Mouse (Mus musculus) CD8-positive naive resting alpha-beta T cell, adult 2 months (primary cell): ENCODE data around the gene Iqschfp.
"Not testable (repeated sequence)": the region's sequence is repeated elsewhere in the genome, so short reads cannot be mapped to it uniquely, and the experiment has no call there.

Experiments
- DNase-seq, 2 experiments: peaks; one replicate each; pipeline ENCODE4 v3.0.0; 2022; ENCODE audit warnings: low read depth in 2 of 2, low spot score in 2 of 2

Gene Iqschfp

DNA sequence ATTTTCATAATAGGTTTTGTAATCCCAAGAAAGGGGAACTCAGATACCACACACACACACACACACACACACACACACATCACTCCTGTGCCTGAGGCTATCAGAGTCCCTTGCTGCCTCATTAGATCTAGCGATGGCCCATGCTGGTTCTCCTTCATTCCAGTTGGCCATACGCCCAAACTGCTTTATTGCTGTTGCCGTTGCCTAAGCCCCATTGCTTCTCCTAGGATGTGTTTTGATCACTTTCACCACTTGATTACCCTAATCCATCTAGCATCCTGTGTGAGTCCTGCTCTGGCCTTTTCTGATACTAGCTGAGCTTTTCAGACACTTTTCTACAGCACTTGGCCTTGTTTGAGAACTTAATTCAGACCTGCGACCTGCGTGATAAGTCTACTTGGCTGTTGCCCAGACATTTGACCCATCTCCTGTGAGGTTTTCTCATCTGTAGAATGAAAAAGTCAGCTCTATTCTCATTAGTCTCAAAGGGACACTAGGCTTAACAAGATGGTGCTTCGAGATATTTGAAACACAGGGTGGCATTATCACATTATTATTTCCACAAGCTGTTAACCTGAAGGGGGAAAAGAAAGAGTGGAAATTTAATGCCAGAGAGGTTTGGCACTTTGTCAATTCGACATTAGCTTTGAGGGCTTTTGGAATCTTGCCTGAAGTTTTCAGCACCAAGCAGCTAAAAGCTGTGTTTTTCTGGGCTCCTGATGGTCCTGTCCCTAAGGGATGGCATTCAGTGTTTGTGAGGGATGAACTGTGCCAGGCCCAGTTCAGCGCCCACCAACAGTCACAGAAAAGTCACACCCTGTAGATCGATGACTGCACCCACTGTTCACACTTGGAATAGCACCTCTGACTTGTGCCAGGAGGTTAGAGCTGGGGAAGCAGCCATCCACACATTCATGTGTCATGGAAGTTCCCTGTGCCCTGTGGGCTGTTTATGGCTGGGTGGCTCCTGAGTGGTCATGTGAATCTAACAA, 179.7 kb downstream of the Iqschfp start:
- DNase-seq, result no peak

DNA sequence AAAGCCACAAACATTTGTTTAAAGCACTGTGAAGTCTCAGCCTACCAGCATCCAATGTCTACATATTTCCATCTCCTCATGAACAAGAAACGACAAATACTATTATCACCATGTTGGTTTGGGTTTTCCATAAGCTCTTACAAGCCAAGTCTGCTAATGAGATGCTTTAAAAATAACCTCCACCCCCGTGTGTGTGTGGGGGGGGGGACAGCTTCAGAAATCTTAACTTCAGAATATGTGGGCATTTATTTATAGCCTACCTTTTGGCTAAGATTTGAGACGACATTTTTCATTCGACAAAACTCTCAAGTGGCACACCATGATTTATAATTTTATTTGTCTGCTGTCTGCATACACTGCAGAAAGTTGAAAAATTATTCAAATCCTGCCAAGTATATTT, 185.4 kb downstream of the Iqschfp start:
- DNase-seq, result no peak

DNA sequence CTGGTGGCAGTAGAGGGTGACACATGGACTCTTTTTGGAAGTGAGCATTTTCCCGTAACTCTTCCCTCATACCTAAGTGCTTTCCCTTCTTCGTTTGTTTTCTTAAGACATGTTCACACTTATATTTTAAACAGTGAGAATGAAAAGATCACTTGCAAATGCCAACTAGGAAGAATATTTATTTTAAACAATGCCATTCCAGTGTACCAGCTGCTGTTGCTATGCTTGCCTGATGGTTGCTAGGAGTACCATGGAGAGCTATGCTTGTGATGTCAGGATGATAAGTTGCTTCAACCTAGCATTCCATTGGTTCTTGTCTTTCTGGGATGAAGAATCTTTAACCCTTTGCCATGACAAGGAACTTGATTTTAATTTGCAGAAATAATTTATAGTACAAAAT, 193.0 kb downstream of the Iqschfp start:
- no peak for DNase-seq

DNA sequence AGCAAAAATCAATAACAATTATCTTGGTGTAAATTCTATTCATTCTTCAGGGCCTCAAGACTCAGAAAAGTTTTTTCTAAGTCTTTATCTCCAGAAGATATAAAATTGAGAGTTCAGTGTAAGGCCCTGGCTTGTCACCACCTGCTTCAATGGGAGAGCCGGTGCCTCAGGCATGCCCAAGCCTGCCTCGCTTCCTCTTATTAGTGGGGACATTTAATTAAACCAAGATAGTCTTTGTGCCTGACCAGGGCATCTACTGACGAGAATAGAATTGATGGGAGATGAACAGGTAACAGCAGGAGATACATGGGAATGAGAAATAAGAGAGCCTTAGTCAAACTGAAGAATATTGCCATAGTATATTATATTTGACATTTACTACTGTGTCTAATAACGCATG, 200.1 kb downstream of the Iqschfp start:
- no peak for DNase-seq

DNA sequence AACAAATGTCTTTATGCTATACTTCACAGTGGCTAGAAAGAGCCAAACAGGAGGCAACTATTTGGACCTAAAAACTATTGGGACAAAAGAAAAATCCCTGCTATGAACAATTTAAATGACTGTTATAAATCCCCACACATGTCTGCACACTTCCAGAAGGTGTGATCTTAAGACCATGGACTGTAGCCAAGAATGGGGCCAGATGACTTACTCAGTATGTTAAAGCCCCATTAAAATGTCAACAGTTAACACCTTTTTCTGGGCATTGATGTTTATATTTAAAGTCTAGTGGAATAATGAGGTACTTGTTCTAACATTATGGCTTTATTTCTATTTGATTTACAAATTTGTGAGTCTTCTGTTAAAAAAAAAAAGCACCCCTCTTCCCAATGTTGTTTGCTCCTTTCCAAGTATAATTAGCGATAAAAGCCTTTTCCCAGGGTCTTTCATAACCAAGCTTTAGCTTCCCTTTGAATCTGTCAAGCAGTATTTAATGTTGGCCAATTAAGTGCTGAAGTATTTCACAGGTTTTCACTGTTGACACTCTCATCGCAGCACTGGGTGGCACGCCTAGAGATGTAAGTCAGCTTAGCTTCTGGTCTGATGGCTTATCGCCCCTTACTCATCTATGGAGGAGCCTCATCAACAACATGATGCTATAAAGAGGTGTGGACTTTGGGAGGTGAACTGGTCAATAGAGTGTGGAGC, 204.8 kb downstream of the Iqschfp start:
- DNase-seq, result no peak

DNA sequence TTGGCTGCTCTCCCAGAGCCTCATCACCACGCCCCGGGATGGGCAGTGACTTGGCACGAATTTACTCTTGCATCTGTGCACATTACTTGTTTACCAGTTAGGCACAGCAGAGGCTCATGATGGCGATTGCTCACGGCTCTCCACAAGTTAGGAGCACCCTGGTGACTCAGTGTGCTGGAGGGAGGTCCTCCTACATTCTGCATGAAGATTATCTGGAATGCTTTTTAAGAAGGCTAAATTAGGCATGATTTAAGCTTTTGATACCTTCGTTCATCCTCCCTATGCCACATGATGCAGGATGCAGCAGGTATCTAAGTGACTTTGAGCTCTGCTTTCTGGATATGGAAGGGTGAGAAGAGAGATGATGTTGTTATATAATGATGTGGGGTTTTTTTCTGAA, 207.5 kb downstream of the Iqschfp start:
- DNase-seq, result not testable (repeated sequence)

DNA sequence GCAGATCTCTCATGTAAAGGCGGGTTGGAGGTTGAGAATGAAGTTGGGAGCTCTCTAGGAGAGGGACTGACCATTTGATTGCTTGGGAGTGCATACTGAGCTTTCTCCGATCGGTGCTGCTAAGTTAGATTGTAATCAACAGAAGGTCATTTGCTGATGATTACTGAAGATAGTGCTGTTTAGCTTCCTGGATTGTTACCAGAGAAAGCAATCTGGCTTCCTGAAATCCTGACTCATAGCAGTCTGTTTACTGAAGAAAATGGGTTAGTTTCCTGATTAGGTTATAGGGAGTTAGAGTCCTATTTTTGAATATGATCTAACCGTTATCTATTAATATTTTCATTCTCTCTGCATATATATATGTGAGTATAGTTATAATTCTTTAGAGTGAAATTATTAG, 209.3 kb downstream of the Iqschfp start:
- DNase-seq, result no peak

DNA sequence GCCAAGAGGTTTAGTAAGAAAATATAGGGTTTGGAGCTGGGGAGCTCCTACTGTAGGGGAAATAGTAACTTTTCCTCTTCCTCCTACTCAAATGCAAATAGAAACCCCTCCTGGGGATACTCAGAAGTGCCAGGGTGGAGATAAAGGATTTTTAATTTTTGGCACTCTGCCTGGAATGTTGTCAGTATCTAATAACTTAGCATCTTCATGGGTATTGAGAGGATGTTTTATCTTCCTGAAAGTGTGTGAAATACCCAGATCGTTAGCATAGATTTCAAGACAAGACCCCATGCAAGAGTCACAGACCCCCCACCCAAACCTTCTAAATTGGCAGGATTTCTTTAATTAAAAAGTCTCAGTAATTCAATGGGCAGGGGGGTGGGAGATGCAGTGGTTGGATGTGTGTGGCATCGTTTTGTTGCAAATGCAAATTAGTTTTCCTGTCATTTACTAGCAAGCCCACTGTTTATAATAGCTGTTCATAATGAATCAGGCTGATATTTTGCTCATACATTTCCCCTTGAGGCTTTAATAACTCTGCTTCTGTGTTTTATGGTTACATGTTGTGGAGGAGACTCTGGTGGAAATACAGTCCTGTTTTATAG, 213.2 kb downstream of the Iqschfp start:
- no peak for DNase-seq

DNA sequence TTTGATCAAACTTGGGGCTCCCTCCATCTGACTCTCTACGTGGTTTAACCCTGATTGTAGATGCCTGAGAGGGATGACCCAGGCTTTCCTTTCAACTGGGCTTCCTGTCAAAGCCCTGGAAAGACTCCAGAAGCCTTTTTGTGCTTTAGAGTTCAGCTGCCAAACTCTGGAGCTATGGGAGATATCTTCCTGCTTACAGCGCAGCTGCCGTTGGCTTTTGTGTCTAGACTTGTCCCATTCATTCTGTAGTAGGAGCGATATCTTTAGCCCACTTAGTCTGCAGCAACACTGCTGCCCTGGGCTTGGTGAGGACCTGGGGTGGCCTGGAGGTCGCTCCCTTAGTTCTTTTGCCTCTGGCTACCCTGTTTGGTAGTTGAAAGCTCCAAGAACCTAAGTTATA, 229.3 kb downstream of the Iqschfp start:
- no peak for DNase-seq

DNA sequence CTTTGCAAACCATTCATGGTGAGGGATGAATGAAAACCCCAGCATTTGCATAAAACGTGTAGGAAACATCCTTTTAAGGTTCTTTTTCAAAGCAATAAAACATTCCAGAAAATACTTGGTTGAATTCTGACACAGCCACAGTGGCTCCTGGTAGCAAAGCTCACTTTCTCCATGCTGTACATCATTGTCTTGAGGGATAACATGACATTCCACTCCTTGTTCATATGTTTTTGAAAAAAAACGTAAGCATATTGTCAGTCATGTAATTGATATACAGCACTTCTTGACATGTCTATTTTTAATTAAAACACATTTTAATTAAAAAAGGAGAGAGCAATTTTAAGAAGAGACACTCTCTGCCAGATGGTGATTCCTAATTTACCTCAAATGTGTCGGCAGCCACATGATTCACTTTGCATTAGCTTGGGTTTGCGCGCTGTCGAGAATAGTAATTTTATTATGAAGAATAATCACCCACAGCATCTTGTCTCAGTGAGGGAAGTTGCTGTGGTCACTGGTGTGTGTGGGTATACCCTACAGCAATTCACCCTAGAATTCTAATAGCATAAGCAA, 234.3 kb downstream of the Iqschfp start:
- no peak for DNase-seq

DNA sequence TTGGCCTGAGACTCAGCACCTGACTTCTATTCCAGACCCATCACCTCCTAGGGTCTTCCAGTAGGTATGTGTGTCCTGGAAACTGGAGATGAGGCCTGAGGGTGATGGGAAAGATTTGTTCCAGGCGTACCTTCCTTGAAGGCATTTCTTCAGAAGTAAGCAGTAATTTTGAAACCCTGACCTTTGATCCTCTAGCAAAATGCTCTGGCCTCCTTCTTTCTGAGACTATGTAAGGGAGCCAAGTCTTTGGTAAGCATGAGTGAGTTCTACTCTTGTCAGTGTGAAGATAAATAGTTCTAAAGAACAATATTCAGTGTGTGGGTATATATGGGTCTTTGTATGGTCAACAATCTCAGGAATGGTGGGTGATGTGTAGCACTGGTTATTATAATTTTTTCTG, 238.4 kb downstream of the Iqschfp start:
- no peak for DNase-seq

DNA sequence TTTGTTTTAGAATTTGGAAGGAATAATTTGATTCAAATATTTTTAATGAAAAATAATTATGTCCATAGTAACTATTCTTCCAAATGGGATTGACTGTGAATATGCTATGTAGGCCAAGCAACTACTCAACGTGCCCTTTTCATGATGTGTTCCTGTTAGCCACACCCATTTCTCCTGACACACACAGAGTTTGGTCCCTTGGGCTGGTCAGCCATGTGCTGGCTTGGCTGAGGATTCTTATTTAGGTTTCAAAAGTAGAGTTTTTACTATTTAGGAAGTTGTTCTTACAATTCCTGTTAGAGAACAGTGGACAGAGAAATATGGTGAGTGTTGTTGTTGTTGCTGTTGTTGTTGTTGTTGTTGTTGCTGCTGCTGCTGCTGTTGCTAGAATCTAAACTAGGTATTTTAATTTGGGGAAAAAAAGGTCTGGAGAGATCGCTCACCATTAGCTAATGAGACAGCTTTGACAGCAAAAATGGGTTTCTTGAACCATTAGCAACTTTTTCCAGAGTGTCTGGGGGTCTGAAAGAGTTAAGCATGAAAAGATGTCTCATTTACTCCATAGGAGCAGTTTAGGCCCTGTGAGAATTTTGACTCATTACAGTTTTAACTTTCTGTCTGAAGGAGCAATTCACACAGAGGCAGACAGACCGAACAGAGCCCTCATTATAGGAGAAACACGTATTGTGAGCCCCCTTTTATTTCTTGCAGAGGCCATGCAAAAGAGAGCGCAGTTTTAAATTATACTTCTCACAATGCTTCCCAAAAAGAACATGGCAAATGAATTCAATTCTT, 247.0 kb downstream of the Iqschfp start:
- DNase-seq, result no peak

DNA sequence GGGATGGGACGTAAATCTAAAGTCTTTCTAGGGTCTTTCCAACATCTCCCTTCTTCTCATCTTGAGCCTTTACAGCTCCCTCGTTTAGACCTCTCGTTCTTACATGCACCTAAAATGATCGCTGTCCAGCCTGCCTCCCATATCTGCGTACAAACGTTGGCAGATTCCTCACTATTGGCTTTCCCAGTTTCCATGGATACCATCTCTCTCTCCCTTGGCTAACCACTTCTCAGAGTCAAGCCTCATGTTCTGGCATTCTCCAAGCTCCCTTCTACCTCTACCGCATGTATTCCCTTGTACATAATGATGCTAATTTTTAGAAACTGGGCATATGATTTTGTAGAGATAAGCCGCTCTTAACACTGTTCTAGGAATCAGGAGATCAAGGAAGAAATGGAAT, 258.7 kb downstream of the Iqschfp start:
- no peak for DNase-seq

DNA sequence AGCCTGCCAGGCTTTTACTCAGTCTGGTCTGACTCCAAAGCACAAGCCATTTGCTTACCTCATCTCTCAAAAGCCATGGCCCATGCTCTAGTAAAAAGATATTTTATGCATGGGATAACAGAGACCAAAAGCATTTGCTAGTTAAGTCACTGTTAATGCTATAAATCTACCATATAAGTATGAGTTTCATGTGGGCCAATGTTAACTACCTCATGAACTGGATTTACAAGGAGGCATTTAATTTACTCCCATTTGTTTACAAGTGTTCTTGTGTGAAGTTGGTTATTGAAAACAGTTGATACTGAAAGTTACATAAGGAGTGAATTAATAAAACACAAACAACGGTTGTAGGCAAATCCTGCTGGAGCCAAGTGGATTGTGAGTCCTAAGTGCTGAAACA, 268.1 kb downstream of the Iqschfp start:
- DNase-seq, result no peak

DNA sequence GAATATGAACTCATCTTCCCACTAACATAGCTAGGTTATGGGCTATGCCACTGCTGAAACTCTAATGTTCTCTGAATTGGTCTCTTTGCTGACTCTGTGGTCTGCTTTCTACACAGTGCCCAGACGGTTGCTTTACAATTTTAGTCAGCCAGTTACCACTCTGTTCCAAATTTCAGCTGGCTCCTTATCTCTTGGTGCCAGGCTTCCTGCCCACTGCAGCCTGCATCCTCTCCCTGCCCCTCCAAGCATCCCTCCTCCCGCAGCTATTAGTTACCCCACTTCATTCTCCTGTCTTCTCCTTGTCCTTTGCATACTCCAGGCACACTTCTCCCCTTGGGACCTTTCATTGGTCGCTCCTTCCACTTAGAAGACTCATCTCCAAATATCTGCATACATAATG, 268.7 kb downstream of the Iqschfp start:
- no peak for DNase-seq

DNA sequence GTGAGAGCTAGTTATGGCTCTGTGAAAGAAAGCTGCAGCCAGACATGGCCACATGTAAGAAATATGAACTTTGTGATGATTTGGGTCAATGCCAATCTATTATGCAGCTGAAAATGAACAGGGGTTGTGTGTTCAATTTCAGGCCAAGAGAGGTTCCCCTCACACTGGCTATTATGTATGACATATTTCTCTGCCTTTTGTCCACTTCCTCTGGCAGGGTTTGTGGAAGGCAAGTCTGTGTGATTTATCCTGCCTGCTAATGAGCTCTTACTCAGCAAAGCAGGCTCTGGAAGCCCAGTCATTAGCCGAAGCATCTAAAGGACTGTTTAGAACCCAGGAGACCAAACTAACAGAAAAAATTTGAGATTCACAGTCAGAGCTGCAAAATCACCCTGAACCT, 286.2 kb downstream of the Iqschfp start:
- no peak for DNase-seq

DNA sequence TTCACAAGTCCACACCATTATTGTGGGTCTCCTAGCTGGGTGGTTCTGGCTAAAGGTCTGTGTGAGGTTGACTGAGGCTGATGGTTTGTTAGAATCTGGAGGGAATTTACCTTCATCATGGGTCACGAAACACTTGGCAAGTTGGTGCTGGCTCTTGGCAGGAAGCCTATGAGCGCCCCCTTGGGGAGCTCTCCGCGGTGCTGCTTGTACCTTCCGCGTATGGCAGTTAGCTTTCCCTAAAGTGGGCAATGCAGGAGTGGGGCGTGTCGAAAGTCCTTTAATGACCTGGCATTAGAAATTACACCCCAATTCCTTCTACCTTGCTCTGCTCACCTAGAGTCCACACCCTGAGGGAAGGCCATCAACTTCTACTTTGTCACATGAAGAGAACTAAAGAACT, 295.4 kb downstream of the Iqschfp start:
- no peak for DNase-seq

DNA sequence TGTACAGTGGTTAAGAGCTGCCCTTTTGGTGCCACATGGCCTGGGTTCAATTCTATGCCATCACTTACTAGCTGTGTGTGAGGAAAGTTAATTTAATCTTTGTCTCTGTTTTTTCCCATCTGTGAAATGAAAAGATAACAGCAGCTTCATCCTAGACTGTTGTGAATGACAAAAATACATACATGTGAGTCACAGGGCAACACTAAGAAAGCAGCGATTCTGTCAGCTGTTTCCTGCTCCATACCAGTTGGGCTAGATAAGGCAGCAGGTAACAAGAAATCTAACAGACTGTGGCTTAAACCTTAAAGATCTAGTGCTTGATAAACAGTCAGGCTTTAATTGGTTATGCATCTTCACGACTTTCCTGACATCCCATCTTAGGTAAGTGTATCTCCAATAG, 297.1 kb downstream of the Iqschfp start:
- no peak for DNase-seq

DNA sequence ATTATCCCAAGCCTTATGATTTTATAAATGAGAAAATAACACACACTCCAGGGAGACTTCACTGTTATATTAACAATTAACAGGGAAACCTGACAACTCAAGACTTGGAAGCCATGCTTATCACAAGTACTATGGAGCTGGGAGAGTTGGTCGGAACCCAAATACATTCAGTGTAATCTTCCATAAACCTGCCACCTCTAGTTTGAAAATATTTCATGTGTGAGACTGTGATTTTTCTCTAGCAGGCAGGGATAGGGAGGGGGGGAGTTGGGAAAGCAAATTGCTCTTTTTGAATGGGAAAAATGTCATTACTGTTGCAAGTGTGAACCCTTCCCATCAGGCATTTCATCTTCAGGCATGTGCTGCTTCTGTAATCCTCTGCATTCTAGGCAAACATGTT, 304.9 kb downstream of the Iqschfp start:
- no peak for DNase-seq

DNA sequence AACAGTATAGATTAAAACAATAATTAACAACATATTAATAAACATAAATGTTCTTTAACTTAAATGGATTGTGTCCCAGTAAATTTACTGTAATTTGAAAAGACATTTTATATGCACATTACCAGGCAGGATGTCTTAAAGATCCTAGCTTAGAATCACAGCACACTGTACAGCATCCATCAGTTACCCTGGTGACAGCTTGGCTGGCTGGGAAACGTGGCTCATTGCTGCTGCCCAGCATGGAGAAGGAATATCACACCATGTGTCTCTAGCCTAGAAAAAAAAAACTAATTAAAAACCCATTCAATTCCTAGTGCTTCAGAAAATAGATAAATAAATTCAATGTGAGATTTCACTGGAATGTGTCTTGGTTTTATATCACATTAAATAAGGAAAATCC, 309.2 kb downstream of the Iqschfp start:
- no peak for DNase-seq
